Mouse (Mus musculus) layer of hippocampus, adult 9-10 months (tissue): ENCODE data around the gene Hamp.

ENCODE experiments used
- DNase-seq: peaks from one replicate; pipeline ENCODE4 v3.0.0; 2022; ENCODE audit warnings: low spot score

Gene Hamp

GRCm38 (mm10) chr7:30943909-30944635 lies at the start of gene Hamp:
Hamp (minus strand) TSS chr7:30944032.
- no peak for DNase-seq

- no peak for DNase-seq
Observed at GRCm38 (mm10) chr7:30992148-30992547, 48.3 kb upstream of the Hamp start.

DNA sequence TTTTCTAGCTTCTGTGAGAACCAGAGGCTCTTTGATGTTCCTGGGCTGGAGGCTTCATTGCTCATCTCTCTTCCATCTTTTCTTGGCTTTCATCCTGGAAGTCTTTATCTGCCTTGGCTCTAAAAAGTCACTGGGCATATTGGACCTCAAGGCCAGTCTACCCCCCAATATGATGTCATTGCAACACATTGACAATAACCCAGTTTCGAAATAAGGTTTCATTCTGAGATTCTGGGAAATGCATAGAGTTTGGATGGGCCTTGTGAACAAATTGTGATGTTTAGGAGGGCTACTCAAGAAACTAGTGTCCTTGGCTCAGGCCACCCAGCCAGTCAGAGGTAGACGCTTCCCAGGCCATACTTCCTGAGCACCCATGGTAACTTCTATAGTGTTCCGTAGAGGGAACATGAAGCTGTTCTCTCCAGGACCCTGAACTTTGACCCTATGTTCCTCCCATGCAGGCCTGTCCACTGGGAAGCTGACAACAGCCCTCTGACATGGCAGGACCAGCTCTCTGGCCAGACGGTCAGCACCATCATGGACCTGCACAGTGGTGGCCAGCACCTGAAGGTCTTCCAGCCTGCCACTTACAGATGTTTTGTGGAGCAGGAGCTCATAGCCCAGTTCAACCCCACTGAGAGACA lies 44.8 kb upstream of the Hamp start:
- DNase-seq: no peak

DNA sequence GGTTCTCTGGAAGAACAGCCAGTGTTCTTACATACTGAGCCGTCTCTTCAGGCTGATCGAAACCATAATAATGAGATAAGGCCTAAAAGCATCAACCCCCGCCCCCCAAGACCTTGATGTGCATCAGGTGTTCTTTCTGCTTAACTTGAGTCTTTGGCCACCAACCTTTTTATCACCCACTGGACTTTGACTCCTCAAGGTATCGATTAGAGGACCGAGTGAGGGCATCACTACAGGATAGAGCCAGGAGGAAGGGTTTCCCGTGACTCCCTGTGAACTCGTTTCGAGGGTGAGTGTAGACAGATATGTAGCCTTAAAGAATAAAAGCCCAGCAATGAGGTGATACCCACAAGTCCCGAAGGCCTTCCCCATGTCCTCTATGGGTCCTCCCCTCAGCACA lies 41.5 kb upstream of the Hamp start:
- DNase-seq: no peak

DNA sequence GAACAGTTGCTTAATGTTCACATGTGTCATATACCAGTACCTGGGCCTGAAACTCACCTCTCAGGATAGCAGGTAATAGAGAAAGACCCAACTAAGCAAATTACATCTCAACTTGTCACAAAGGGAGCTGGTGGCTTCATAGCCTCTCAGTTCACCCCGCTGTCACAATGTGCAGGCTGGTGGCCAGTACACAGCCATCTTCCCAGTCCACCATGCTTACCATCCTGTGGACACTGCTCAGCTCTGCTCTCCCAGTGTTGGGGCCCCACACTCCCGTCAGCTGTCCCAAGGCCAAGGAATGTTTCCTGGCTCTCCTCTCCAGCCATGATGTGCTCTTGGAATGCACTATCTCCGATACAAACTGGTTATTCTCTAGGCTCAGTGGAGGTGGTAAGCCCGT lies 37.9 kb upstream of the Hamp start:
- no peak for DNase-seq

- no peak for DNase-seq
Observed at GRCm38 (mm10) chr7:30973501-30974289, 29.9 kb upstream of the Hamp start, which contains the start of gene Fam187b. Fam187b (plus strand) TSS chr7:30973790.

GRCm38 (mm10) chr7:30973251-30973500 lies 29.3 kb upstream of the Hamp start, which contains the start of gene Lsr:
Lsr (minus strand) TSS chr7:30973464.
- DNase-seq: no peak

DNA sequence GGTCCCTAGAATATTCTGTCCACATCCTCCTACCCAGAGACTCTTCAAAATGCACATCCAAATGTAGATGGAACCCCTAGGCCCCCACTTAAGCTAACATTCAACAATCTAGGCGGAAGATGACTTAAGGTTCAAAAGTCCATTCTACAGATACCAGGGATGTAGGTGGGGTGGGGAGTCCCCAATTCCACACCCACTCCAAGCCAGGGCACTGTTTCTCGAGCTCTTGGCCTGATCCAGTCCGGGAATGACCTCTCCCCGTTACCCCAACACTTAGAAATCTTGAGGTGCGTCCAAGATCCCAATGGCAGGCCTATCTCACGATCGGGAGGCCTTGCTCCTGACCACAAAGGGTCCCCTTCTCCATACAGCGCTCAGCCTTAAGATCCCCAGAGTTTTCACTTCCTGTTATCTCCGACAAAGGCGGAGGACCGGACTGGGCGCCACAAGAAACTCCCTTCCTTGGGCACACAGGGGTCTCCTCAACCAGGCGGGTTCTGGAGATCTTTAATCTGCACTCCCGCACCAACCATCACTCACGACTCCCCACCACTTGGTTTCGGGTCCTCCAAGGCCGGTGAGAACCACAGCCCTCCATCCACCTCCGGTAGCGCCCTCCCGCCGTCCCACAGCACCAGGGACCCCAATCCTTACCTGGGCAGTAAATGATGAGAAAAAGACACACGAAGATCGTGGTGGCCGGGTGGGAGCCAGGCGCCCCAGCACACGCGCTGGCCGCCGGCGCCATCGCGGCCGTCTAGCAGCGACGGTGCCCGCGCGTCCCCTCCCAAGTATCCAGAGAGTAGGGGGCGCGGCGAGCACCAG lies 28.8 kb upstream of the Hamp start:
- no peak for DNase-seq

GRCm38 (mm10) chr7:30971901-30972300 lies 28.1 kb upstream of the Hamp start:
- DNase-seq: no peak

DNA sequence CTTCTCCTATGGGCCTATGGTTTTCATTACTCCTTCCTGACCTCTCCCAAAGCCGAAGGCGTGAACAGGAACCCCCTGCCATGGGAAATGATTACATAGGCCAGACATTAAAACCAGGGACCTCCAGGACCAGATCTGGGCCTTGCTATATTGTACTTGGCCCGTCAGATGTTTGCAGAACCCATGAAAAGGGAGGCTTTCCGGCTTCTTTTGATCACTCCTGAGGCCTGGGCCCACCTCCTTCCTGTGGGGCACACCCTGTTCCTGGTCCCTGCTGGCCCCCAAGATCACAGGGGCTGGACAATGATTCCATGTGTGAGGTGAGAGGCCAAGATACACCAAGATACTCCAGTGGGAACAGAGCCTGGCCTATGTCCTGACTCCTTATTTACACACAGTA lies 25.3 kb upstream of the Hamp start:
- DNase-seq: no peak

GRCm38 (mm10) chr7:30968611-30969010 lies 24.8 kb upstream of the Hamp start:
- no peak for DNase-seq

- no peak for DNase-seq
Observed at GRCm38 (mm10) chr7:30966657-30967056, 22.8 kb upstream of the Hamp start.

- DNase-seq: no peak
Observed at GRCm38 (mm10) chr7:30965677-30966076, 21.8 kb upstream of the Hamp start.

DNA sequence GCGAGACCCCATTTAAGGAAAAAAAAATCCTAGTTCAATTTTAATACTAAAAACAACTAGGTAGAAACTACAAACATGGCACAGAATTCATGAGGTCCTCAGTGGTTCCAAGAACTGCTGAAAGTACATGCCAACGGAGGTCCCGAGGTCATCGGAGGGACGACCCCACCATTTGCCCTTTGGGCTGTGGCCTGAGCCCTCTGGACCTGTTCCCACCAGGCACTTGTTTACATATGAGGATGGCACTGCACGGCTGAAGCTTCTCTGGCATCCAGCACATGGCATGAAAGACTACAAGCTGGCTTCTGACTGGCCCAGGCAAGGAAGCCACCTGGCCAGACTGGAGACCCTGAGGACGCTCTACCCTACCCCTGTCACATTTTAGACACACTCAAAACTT lies 20.5 kb upstream of the Hamp start:
- DNase-seq: no peak

DNA sequence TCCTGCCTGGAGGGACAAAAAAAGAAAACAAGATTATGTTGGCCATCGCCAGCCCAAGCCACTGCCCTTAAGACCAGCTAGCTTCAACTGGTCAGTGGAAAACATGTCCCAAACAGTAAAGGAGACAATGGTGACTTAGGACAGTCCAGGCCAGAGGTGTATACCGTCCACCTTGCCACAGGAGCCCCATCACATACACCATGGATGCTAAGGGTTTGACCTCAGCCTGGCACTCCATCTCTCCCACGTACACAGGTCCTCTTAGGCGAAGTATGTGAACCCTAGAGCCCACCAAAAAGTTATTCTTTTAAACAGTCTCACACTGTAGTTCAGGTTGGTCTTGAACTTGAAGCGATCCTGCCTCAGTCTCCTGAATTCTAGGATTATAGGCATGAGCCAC lies 19.0 kb upstream of the Hamp start:
- DNase-seq: no peak

DNA sequence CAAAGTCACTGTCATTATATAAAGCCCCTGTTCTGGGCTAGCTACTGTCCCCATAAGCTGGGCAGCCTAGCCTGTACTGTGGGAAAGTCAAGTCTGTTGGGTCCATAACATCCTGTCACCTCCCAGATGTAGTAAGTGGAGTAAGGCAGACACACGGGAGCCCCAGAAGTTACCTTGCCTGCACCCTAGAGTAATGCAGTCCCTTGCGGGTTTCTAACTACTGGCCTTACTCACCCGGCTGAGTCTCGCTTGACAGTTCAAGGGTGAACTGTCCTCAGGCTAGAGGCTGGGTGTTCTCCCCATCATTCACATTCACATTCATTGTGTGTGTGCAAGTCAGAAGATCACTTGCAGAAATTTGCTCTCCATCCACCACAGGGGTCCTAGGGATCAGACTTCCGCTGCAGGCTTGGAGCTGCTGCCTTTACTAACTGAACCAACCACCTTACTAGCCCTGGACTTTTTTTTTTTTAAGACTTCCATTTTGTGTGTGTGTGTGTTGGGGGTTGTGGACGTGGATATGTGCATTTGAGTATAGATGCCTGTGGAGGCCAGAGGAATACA lies 16.0 kb upstream of the Hamp start:
- DNase-seq: no peak

- DNase-seq: no peak
Observed at GRCm38 (mm10) chr7:30958866-30959487, 15.1 kb upstream of the Hamp start.

DNA sequence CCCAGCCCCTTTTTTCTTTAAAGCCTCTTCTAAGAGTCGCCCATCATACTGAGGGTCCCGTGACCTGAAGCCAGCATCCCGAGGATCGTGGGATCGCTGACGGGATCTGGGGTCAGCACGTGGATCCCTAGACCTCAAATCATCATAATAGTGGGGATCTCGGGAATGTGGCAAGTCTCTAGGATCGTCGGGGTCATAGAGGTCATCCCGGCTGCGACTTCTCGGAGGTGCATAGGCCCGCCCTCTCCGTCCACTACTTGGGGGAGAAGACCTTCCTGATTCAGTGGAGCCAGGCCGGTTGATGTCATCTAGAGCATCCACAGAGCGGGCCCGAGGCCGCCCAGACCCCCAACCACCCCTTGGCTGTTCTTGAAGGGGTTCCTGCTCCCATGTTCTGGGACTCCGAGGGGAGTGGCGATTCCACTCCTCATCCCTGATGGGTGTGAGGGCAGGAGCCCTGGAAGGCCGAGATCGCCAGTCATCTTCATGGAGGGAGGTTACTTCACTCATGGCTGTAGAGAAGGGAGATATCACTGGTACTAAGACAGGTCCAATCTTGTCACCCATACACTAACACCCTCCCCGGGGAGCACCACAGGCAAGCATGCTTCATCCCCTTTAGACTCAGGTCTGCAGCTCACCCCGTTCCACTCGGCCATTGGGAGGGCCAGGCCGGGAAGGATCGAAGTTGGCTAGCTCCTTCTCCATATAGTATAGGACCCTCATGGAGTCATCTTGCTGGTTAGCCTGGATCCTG lies 14.5 kb upstream of the Hamp start:
- DNase-seq: no peak

DNA sequence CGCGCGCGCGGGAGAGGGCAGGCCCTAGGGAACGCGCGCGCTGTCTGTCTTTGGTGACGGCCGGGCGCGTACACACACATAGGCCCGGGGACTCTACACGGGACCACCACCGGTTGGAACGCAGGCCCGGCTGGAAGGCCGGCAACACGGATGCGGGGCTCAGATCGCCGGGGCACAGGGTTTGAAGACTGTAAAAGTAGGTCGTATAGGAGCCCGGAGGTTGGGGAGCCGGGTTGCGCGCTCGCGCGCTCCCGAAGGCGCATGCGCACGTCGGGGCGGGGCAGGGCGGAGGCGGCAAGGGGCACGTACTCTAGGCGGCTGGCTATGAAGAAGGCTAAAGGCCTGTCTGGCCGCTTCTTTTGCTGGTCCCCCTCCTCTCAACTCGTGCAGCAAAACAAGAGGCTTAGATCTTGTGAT lies 13.5 kb upstream of the Hamp start:
- DNase-seq: peak; percentile 78

DNA sequence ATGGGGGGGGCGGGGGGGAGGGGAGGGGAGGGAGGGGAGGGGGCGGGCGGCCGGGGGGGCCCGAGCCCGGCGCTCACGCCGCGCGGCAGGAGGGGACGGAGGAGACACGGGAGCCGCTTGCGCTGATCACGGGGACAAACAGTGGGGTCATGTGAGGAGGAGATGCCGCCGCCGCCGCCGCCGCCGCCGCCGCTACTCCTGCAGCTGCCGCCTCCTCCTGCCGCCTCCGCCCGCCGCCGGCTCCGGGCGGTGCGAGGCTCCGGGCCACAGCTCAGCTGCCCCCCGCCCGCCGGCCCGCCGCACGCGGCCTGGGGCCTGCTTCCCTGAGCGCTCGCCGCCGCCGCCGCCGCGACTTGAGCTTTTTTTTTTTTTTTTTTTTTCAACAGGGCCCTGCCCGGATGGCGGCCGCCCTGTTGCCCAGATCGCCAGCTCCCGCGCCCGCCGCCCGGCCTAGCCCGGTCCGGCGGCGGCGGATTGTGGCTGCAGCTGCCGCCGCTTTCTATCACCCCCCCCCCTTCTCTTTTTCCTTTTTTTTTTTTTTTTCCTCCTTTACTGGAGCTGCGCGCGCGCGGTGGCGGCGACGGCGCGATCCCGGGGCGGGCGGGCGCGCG lies 13.0 kb upstream of the Hamp start, which contains the start of gene Usf2:
Gene Usf2 (minus strand): TSS at position 48 of the 611 bp plus-strand sequence.
- DNase-seq: no peak
